Mouse (Mus musculus): Measurements from ENCODE around the gene Itln1. TPM values are rescaled to one million over a fixed set of nuclear protein-coding genes. Genes with fewer than 3 reads are reported as not detected.

Itln1 gene
- polyA plus RNA-seq, 1 experiment from 2014 or later = not detected

Other genes starting within 250 kb of the Itln1 start
- 74.4 and 87.9 TPM in 2 replicates for gene Usp21, start 247.3 kb downstream of the Itln1 start, polyA plus RNA-seq (2014; fragmentation: Nextera tagmentation; extraction: Ambion mirVana)
- gene Ufc1, start 240.3 kb downstream of the Itln1 start, polyA plus RNA-seq (2014; fragmentation: Nextera tagmentation; extraction: Ambion mirVana) = 114 and 123 TPM in 2 replicates
- 38.8 and 47.1 TPM in 2 replicates for gene Dedd, start 206.1 kb downstream of the Itln1 start, polyA plus RNA-seq (2014; fragmentation: Nextera tagmentation; extraction: Ambion mirVana)
- gene Nit1, start 189.6 kb downstream of the Itln1 start, polyA plus RNA-seq (2014; fragmentation: Nextera tagmentation; extraction: Ambion mirVana) = 33.7 and 34.5 TPM in 2 replicates
- gene Pfdn2, start 189.6 kb downstream of the Itln1 start, polyA plus RNA-seq (2014; fragmentation: Nextera tagmentation; extraction: Ambion mirVana) = 53.7 and 103 TPM in 2 replicates
- gene Klhdc9, start 174.5 kb downstream of the Itln1 start, polyA plus RNA-seq (2014; fragmentation: Nextera tagmentation; extraction: Ambion mirVana) = 2.2 and 2.4 TPM in 2 replicates
- 1.0 and 2.6 TPM in 2 replicates for gene Nectin4, start 165.2 kb downstream of the Itln1 start, polyA plus RNA-seq (2014; fragmentation: Nextera tagmentation; extraction: Ambion mirVana)
- 0.69 and 0.81 TPM in 2 replicates for gene Arhgap30, start 146.3 kb downstream of the Itln1 start, polyA plus RNA-seq (2014; fragmentation: Nextera tagmentation; extraction: Ambion mirVana)
- 85.4 and 86.4 TPM in 2 replicates for gene Usf1, start 124.0 kb downstream of the Itln1 start, polyA plus RNA-seq (2014; fragmentation: Nextera tagmentation; extraction: Ambion mirVana)
- 2.2 and 4.0 TPM in 2 replicates for gene Tstd1, start 116.4 kb downstream of the Itln1 start, polyA plus RNA-seq (2014; fragmentation: Nextera tagmentation; extraction: Ambion mirVana)
- gene F11r, start 97.8 kb downstream of the Itln1 start, polyA plus RNA-seq (2014; fragmentation: Nextera tagmentation; extraction: Ambion mirVana) = 96.4 and 127 TPM in 2 replicates
- 10.3 and 14.7 TPM in 2 replicates for gene Alyref2, start 31.8 kb downstream of the Itln1 start, polyA plus RNA-seq (2014; fragmentation: Nextera tagmentation; extraction: Ambion mirVana)
- gene Cd244a, start 23.9 kb upstream of the Itln1 start, polyA plus RNA-seq (2014; fragmentation: Nextera tagmentation; extraction: Ambion mirVana) = not detected in 2 replicates
- not detected in 2 replicates for gene Ly9, start 72.1 kb upstream of the Itln1 start, polyA plus RNA-seq (2014; fragmentation: Nextera tagmentation; extraction: Ambion mirVana)
- not detected in 2 replicates for gene Slamf7, start 117.7 kb upstream of the Itln1 start, polyA plus RNA-seq (2014; fragmentation: Nextera tagmentation; extraction: Ambion mirVana)
- 1.9 and 3.6 TPM in 2 replicates for gene Cd48, start 146.7 kb upstream of the Itln1 start, polyA plus RNA-seq (2014; fragmentation: Nextera tagmentation; extraction: Ambion mirVana)
- 0.26 and 0.41 TPM in 2 replicates for gene Slamf1, start 231.8 kb upstream of the Itln1 start, polyA plus RNA-seq (2014; fragmentation: Nextera tagmentation; extraction: Ambion mirVana)

Data from kidney, embryonic 14.5 days (tissue).